Comparison of ENCODE assay signal across 8 mouse cellular contexts in the genomic region with DNA sequence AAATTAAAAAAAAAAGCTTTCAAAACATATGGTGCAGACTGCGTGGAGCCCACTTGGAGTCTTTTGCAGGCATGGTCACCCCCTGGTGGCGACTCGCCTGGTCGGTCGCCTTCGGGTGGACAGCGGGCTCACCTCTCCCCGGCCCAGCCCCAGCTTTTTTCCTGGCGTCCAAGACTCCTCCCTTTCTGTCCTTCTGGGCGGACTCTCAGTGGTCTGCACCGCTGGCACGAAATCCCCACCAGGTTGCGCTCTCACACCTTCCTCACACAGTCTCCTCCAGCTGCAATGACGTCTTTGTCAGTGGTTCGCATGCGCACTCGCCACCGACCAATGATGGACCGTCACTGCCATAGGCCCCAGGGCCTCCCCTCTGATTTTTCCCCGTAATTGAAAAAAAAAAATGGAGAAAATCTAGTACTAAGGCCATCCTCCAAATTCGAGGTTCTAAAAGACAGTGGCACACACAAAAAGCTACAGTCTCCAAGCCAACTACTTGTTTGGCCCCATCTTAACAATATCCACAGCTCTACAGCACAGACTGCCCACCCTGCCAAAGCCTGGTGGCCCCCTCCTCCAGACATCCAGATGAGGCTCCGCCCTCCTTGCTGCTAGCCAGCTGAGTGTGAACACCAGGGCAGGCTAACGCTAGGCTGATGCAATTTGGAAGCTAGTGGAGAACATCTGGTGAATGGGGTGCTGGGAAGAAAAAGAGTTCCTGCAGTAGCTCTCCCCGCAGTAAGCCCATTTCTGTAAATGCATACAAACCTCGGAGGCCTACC.
DNase-seq lines count a peak whose midpoint lies in the region; ATAC-seq and TF ChIP-seq lines count a peak whose summit lies in the region.

No protein-coding gene starts in this region.

- no peaks in the 10 kb centered on the region for H3K27me3 ChIP-seq in heart, embryonic 12.5 days (replicated peaks)
- H3K27me3 ChIP-seq in kidney, embryonic 15.5 days: peaks cover 14% of the 10 kb centered on the region; the same call in 1 of the 2 replicates
- H3K27me3 ChIP-seq in myocyte (ENCODE audit: control insufficient read depth, insufficient read depth, insufficient read length): no peaks in the 10 kb centered on the region
- H3K27me3 ChIP-seq in stomach, embryonic 15.5 days (replicated peaks): no peaks in the 10 kb centered on the region

- H3K4me1 ChIP-seq in heart, embryonic 12.5 days (replicated peaks): no peaks in the 10 kb centered on the region
- no peaks in the 10 kb centered on the region for H3K4me1 ChIP-seq in kidney, embryonic 15.5 days
- no peaks in the 10 kb centered on the region for H3K4me1 ChIP-seq in stomach, embryonic 15.5 days

- H3K9me3 ChIP-seq in heart, embryonic 12.5 days (replicated peaks): no peaks in the 10 kb centered on the region
- H3K9me3 ChIP-seq in kidney, embryonic 15.5 days (replicated peaks): no peaks in the 10 kb centered on the region
- no peaks in the 10 kb centered on the region for H3K9me3 ChIP-seq in stomach, embryonic 15.5 days

- H3K36me3 ChIP-seq in heart, embryonic 12.5 days: no peaks in the 10 kb centered on the region
- no peaks in the 10 kb centered on the region for H3K36me3 ChIP-seq in kidney, embryonic 15.5 days
- H3K36me3 ChIP-seq in myocyte (ENCODE audit: control insufficient read depth, insufficient read depth): no peaks in the 10 kb centered on the region
- no peaks in the 10 kb centered on the region for H3K36me3 ChIP-seq in stomach, embryonic 15.5 days

- 0 out of 2 replicates have a peak overlapping the region, but pooled peaks have one; percentile 6 for H3K4me3 ChIP-seq in heart, embryonic 12.5 days
- peak overlapping the region; percentile 19 for H3K4me3 ChIP-seq in kidney, embryonic 15.5 days (replicated peaks)
- H3K4me3 ChIP-seq in myocyte: no peak overlapping the region
- peak overlapping the region; percentile 19; the same call in 1 of the 2 replicates for H3K4me3 ChIP-seq in stomach, embryonic 15.5 days (replicated peaks)

- H3K27ac ChIP-seq in heart, embryonic 12.5 days (ENCODE audit: poor library complexity, severe bottlenecking): peak overlapping the region; percentile 21; the same call in 1 of the 2 replicates
- peak overlapping the region; percentile 84 for H3K27ac ChIP-seq in kidney, embryonic 15.5 days
- peak overlapping the region; percentile 67 for H3K27ac ChIP-seq in stomach, embryonic 15.5 days

- WGBS in heart, embryonic 12.5 days: 22% methylated on average over 25 of the region's 25 CpGs
- WGBS in kidney, embryonic 15.5 days: 18% methylated on average over 24 of the region's 25 CpGs
- WGBS in stomach, embryonic 15.5 days: 25% methylated on average over 25 of the region's 25 CpGs

- no peaks in the 10 kb centered on the region for H3K79me2 ChIP-seq in myocyte (ENCODE audit: control insufficient read depth, insufficient read depth)

- peak overlapping the region; percentile 50 for H3K4me2 ChIP-seq in heart, embryonic 12.5 days
- H3K4me2 ChIP-seq in kidney, embryonic 15.5 days: peak overlapping the region; percentile 49
- peak overlapping the region; percentile 19 for H3K4me2 ChIP-seq in myocyte (ENCODE audit: low read depth)
- peak overlapping the region; percentile 38 for H3K4me2 ChIP-seq in stomach, embryonic 15.5 days

- DNase-seq in layer of hippocampus, adult 11-12 months (ENCODE audit: low spot score): peak; percentile 51
- DNase-seq in layer of hippocampus, adult 9-10 months (ENCODE audit: low spot score): no peak
- peak; percentile 47 for DNase-seq in fibroblast of lung, adult 2 months (ENCODE audit: low read depth)
- peak; percentile 74 for DNase-seq in liver

- peak; percentile 94 for ATAC-seq in heart, embryonic 12.5 days (ENCODE audit: insufficient number of reproducible peaks, low FRiP score)
- peak; percentile 96 for ATAC-seq in kidney, embryonic 15.5 days (replicated peaks; ENCODE audit: low FRiP score)
- ATAC-seq in stomach, embryonic 15.5 days (ENCODE audit: insufficient read depth, low FRiP score, low read depth): peak; percentile 92

- TF ChIP-seq POLR2A in myocyte (IDR thresholded peaks at IDR 0.05; ENCODE audit: insufficient read length, low read depth): no peak

- H3K9ac ChIP-seq in heart, embryonic 12.5 days: no peak overlapping the region
- H3K9ac ChIP-seq in kidney, embryonic 15.5 days: no peak overlapping the region
- H3K9ac ChIP-seq in stomach, embryonic 15.5 days: no peak overlapping the region

- H3ac ChIP-seq in myocyte (ENCODE audit: control insufficient read depth, insufficient read length): no peak overlapping the region

TF ChIP-seq in myocyte, 11 proteins besides CTCF, POLR2A, EP300 and RAD21:
- TF ChIP-seq TCF3 (IDR thresholded peaks at IDR 0.05; ENCODE audit: insufficient read length, low read depth): no peak
- no peak for TF ChIP-seq MYOG (IDR thresholded peaks at IDR 0.05; ENCODE audit: control insufficient read depth in 1 of 3, insufficient read depth in 1 of 3, insufficient read length in 2 of 3, low read depth in 2 of 3)
- no peak for TF ChIP-seq USF1 (IDR thresholded peaks at IDR 0.05; ENCODE audit: low read depth)
- TF ChIP-seq MYOD1 (IDR thresholded peaks at IDR 0.05; ENCODE audit: control insufficient read depth in 1 of 3, insufficient read length in 2 of 3, low read depth in 2 of 3): no peak
- TF ChIP-seq REST (IDR thresholded peaks at IDR 0.05; ENCODE audit: insufficient read depth, insufficient read length): no peak
- TF ChIP-seq E2F4 (IDR thresholded peaks at IDR 0.05; ENCODE audit: insufficient read depth): no peak
- no peak for TF ChIP-seq SRF (IDR thresholded peaks at IDR 0.05; ENCODE audit: control insufficient read depth, insufficient read length, low read depth)
- TF ChIP-seq POLR2AphosphoS2 (IDR thresholded peaks at IDR 0.05; ENCODE audit: insufficient read length, low read depth): no peak
- TF ChIP-seq CEBPB (IDR thresholded peaks at IDR 0.05; ENCODE audit: insufficient read depth, poor library complexity, severe bottlenecking): no peak
- no peak for TF ChIP-seq TCF12 (IDR thresholded peaks at IDR 0.05; ENCODE audit: insufficient read depth, poor library complexity, severe bottlenecking)
- TF ChIP-seq MAX (IDR thresholded peaks at IDR 0.05; ENCODE audit: low read depth): no peak

Comparison
In these comparisons a context has a peak if more than half of its experiments do, and no peak if none do; other contexts are left out.
1. H3K27ac ChIP-seq: peak in every context shown above with its lines; median percentile 84 in kidney, embryonic 15.5 days; 67 in stomach, embryonic 15.5 days; 21 in heart, embryonic 12.5 days.